Mouse (Mus musculus) stomach, postnatal 0 days (tissue): ENCODE results near the gene Ppp6r1. TPM values are rescaled to one million over a fixed set of nuclear protein-coding genes. Genes with fewer than 3 reads are reported as not detected.

Source experiments
- ATAC-seq: fragments of 200-750 bp; cut with Nextera tagmentation; 2 replicates; pipeline ENCODE4 v1.8.0; 2017; ENCODE audit not compliant: low FRiP score, low TSS enrichment
- DNase-seq: peaks from one replicate; pipeline ENCODE4 v3.0.0-alpha.2; 2016; ENCODE audit warnings: low spot score
- H3K27ac ChIP-seq: fragments of 300-500 bp; sonication (generic); replicated peaks from 2 replicates; pipeline ENCODE4 v1.5.1; 2014; ENCODE audit warnings: mild to moderate bottlenecking, control low read depth
- H3K27me3 ChIP-seq: fragments of 300-500 bp; sonication (generic); 2 replicates; pipeline ENCODE4 v1.6.1; 2014; ENCODE audit warnings: low read length; ENCODE audit not compliant: control insufficient read depth, insufficient read depth
- H3K36me3 ChIP-seq: fragments of 300-500 bp; sonication (generic); 2 replicates; pipeline ENCODE4 v1.6.1; 2014; ENCODE audit warnings: low read length, mixed read lengths; ENCODE audit not compliant: control insufficient read depth, insufficient read depth
- H3K4me1 ChIP-seq: fragments of 300-500 bp; sonication (generic); replicated peaks from 2 replicates; pipeline ENCODE4 v1.6.1; 2014; ENCODE audit warnings: antibody characterized with exemption; ENCODE audit not compliant: control insufficient read depth, insufficient read depth
- H3K4me2 ChIP-seq: fragments of 300-500 bp; sonication (generic); replicated peaks from 2 replicates; pipeline ENCODE4 v1.6.1; 2014; ENCODE audit warnings: low read depth, mild to moderate bottlenecking, control low read depth, moderate library complexity
- H3K4me3 ChIP-seq: fragments of 300-500 bp; sonication (generic); 2 replicates; pipeline ENCODE4 v1.5.1; 2014; ENCODE audit warnings: low read depth, low read length, control low read depth
- H3K9ac ChIP-seq: fragments of 300-500 bp; sonication (generic); 2 replicates; pipeline ENCODE4 v1.6.1; 2014; ENCODE audit warnings: mild to moderate bottlenecking, low read length, control low read depth, mixed read lengths
- H3K9me3 ChIP-seq: fragments of 300-500 bp; sonication (generic); 2 replicates; pipeline ENCODE4 v1.6.1; 2016; ENCODE audit warnings: low read length; ENCODE audit not compliant: control insufficient read depth
- CTCF ChIP-seq: IDR thresholded peaks from 2 replicates; pipeline ENCODE4 v1.5.1; 2016; ENCODE audit warnings: antibody characterized with exemption, low read depth, mild to moderate bottlenecking, moderate library complexity
- EP300 ChIP-seq: optimal IDR thresholded peaks from 2 replicates; pipeline ENCODE3; 2016; ENCODE audit warnings: antibody characterized with exemption
- WGBS: fragments of 180-500 bp; shearing (Covaris S2); extraction: QIAGEN DNeasy Blood & Tissue Kit; methylation state at CpG from one replicate; pipeline ENCODE4 v1.1.7; 2014; 5-methylcytosine and 5-hydroxymethylcytosine counted together
- polyA plus RNA-seq: library from polyadenylated mRNA; unstranded; fragments of >200 nt; fragmentation: Nextera tagmentation; extraction: Ambion mirVana; gene quantifications from 2 replicates; pipeline ENCODE4 v1.2.1, GENCODE M21; 2015

Gene Ppp6r1
- polyA plus RNA-seq, 1 experiment from 2014 or later, result 6.2 TPM

GRCm38 (mm10) chr7:4641956-4642355 lies 16.9 kb downstream of the Ppp6r1 start:
- WGBS, result 63% methylated on average over 7 of the region's 7 CpGs
- Histone ChIP-seq H3K4me1 (no peaks in the 10 kb centered on the region), H3K4me3 (no peak overlapping the region), H3K36me3 (peaks cover 35% of the 10 kb centered on the region), H3K27ac (no peak overlapping the region), H3K4me2 (no peak overlapping the region), H3K9me3 (no peaks in the 10 kb centered on the region), H3K9ac (no peak overlapping the region), H3K27me3 (no peaks in the 10 kb centered on the region)
- DNase-seq, result no peak
- TF ChIP-seq EP300 (no peak), CTCF (no peak)
- ATAC-seq, result no peak

GRCm38 (mm10) chr7:4641155-4641554 lies 17.7 kb downstream of the Ppp6r1 start:
- DNase-seq (no peak), ATAC-seq (0 out of 2 replicates have a peak, but pooled peaks have one; percentile 10)
- H3K4me3 ChIP-seq, result no peak overlapping the region
- H3K4me1 ChIP-seq, result no peaks in the 10 kb centered on the region
- peak; percentile 18; the same call in 1 of the 2 replicates for TF ChIP-seq CTCF
- TF ChIP-seq EP300, result no peak
- no peak overlapping the region for H3K27ac ChIP-seq
- peaks cover 32% of the 10 kb centered on the region for H3K36me3 ChIP-seq
- WGBS, result 78% methylated on average over 11 of the region's 11 CpGs
- H3K4me2 ChIP-seq, result no peak overlapping the region
- H3K27me3 ChIP-seq, result no peaks in the 10 kb centered on the region
- H3K9me3 ChIP-seq, result no peaks in the 10 kb centered on the region
- H3K9ac ChIP-seq, result no peak overlapping the region

GRCm38 (mm10) chr7:4636179-4636578 lies 22.6 kb downstream of the Ppp6r1 start:
- Histone ChIP-seq H3K27me3 (no peaks in the 10 kb centered on the region), H3K27ac (no peak overlapping the region), H3K9me3 (no peaks in the 10 kb centered on the region), H3K4me2 (no peak overlapping the region), H3K4me1 (no peaks in the 10 kb centered on the region), H3K36me3 (peaks cover 42% of the 10 kb centered on the region), H3K9ac (no peak overlapping the region), H3K4me3 (no peak overlapping the region)
- TF ChIP-seq CTCF (no peak), EP300 (no peak)
- WGBS, result 75% methylated on average over 4 of the region's 4 CpGs
- no peak for DNase-seq
- ATAC-seq, result no peak

GRCm38 (mm10) chr7:4631031-4631430 lies 27.8 kb downstream of the Ppp6r1 start, which contains the start of gene Tmem86b:
TSS of gene Tmem86b (minus strand) at chr7:4631422.
- Histone ChIP-seq H3K4me1 (no peaks in the 10 kb centered on the region), H3K27ac (no peak within 1 kb of the TSS), H3K9me3 (no peaks in the 10 kb centered on the region), H3K4me2 (no peak within 1 kb of the TSS), H3K9ac (no peak within 1 kb of the TSS), H3K4me3 (no peak within 1 kb of the TSS), H3K36me3 (peaks cover 34% of the 10 kb centered on the region), H3K27me3 (no peaks in the 10 kb centered on the region)
- DNase-seq (no peak), ATAC-seq (0 out of 2 replicates have a peak, but pooled peaks have one; percentile 11)
- WGBS, result 81% methylated on average over 4 of the region's 4 CpGs
- TF ChIP-seq CTCF (no peak), EP300 (no peak)

GRCm38 (mm10) chr7:4630198-4630597 lies 28.6 kb downstream of the Ppp6r1 start:
- Histone ChIP-seq H3K36me3 (peaks cover 28% of the 10 kb centered on the region), H3K27me3 (no peaks in the 10 kb centered on the region), H3K9me3 (no peaks in the 10 kb centered on the region), H3K4me1 (no peaks in the 10 kb centered on the region), H3K4me3 (no peak overlapping the region), H3K9ac (no peak overlapping the region), H3K27ac (no peak overlapping the region), H3K4me2 (no peak overlapping the region)
- 60% methylated on average over 1 of the region's 1 CpGs for WGBS
- ATAC-seq, result 0 out of 2 replicates have a peak, but pooled peaks have one; percentile 7
- no peak for DNase-seq
- TF ChIP-seq CTCF, result no peak
- TF ChIP-seq EP300, result no peak

GRCm38 (mm10) chr7:4629586-4629985 lies 29.2 kb downstream of the Ppp6r1 start:
- ATAC-seq, result no peak
- Histone ChIP-seq H3K9ac (no peak overlapping the region), H3K27ac (no peak overlapping the region), H3K4me1 (no peaks in the 10 kb centered on the region), H3K27me3 (no peaks in the 10 kb centered on the region), H3K4me3 (no peak overlapping the region), H3K36me3 (peaks cover 25% of the 10 kb centered on the region), H3K4me2 (no peak overlapping the region), H3K9me3 (no peaks in the 10 kb centered on the region)
- TF ChIP-seq CTCF (no peak), EP300 (no peak)
- WGBS, result 66% methylated on average over 5 of the region's 5 CpGs
- DNase-seq, result no peak
